Comparison of ENCODE assay signal across 12 mouse cellular contexts in the genomic region with DNA sequence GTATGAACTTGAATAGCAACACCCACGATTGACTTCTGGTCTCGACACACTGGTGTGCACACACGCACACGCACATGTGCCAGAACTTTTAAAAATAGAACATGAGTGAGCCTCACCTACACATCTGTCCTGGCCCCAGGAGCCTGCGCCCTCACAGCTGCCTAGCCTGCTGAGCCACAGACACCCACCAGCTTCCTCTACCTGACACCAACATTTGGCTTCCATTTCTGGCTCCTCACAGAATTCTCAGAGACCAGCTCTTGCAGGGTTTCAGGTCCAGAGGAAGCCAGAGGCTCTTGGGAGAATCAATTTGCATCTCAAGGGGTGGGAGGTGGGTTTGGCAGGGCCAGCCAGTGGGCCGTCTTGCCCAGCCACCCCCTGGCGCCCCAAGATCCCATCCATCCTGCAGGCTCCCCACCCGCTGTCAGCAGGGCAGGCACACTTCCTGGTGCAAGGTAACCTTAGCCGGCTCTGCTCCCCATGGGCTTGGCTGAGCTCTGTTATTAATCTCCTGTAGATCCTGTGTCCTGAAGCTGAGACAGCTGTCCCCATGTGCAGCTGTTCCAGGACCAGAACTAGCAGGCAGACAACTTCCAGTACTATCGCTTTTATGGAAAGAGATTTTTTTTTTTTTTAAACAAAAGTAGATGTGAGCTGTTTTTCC. TPM values are rescaled to one million over a fixed set of nuclear protein-coding genes. Genes with fewer than 3 reads are reported as not detected.
DNase-seq lines count a peak whose midpoint lies in the region; ATAC-seq and TF ChIP-seq lines count a peak whose summit lies in the region.
"Had no signal": no experiment of that assay in that cellular context is flagged by ENCODE, and none has a peak within 500 bp of the region (broad histone marks: within the 10 kb centered on the region; RNA-seq: fewer than 3 reads in every experiment).

No protein-coding gene starts in this region.

- H3K4me1 ChIP-seq in heart, embryonic 10.5 days = peaks cover 19% of the 10 kb centered on the region
- H3K4me1 ChIP-seq in heart, adult 2 months (ENCODE audit: control insufficient read depth, insufficient read depth, low read length) = no peaks in the 10 kb centered on the region
- H3K4me1 ChIP-seq in spleen, adult 2 months (ENCODE audit: control insufficient read depth, insufficient read depth, insufficient read length) = peaks cover 8% of the 10 kb centered on the region; the same call in 1 of the 2 replicates
- 0 out of 2 replicates have a peak, but pooled peaks cover 2% of the 10 kb centered on the region for H3K4me1 ChIP-seq in neural tube, embryonic 11.5 days (ENCODE audit: control insufficient read depth, insufficient read depth, low read length)

- H3K27ac ChIP-seq in heart, embryonic 10.5 days = peak overlapping the region; percentile 64
- H3K27ac ChIP-seq in heart, adult 2 months = no peak overlapping the region
- H3K27ac ChIP-seq in spleen, adult 2 months (ENCODE audit: insufficient read depth, low read length) = peak overlapping the region; percentile 3; the same call in 1 of the 2 replicates
- H3K27ac ChIP-seq in neural tube, embryonic 11.5 days (ENCODE audit: low read depth, low read length) = peak overlapping the region; percentile 20; the same call in 1 of the 2 replicates
- H3K27ac ChIP-seq: macrophage had no signal

- intact Hi-C loops in heart, adult 2 months (cut with DNase I) = no loop called here

- 58% methylated on average over 10 of the region's 10 CpGs for WGBS in heart, embryonic 10.5 days
- 49% methylated on average over 10 of the region's 10 CpGs for WGBS in heart, adult 2 months
- WGBS in spleen, adult 2 months = 15% methylated on average over 10 of the region's 10 CpGs
- WGBS in neural tube, embryonic 11.5 days = 55% methylated on average over 10 of the region's 10 CpGs

- H3K4me2 ChIP-seq in neural tube, embryonic 11.5 days (ENCODE audit: low read depth) = no peak overlapping the region

- no peaks in the 10 kb centered on the region for H3K79me2 ChIP-seq in heart, adult 2 months (replicated peaks; ENCODE audit: control insufficient read depth, insufficient read depth, low read length)

- no peak for TF ChIP-seq EP300 in heart, adult 2 months (IDR thresholded peaks at IDR 0.05; ENCODE audit: insufficient read depth, low read depth, low read length)

- 0 out of 2 replicates have a peak, but pooled peaks cover 2% of the 10 kb centered on the region for H3K36me3 ChIP-seq in heart, embryonic 10.5 days
- H3K36me3 ChIP-seq in heart, adult 2 months (ENCODE audit: control insufficient read depth, insufficient read depth, low read length) = no peaks in the 10 kb centered on the region
- no peaks in the 10 kb centered on the region for H3K36me3 ChIP-seq in spleen, adult 2 months (ENCODE audit: control insufficient read depth, insufficient read depth, low read length)
- no peaks in the 10 kb centered on the region for H3K36me3 ChIP-seq in neural tube, embryonic 11.5 days (ENCODE audit: control insufficient read depth, insufficient read depth, low read length)

- no peaks in the 10 kb centered on the region for H3K27me3 ChIP-seq in heart, embryonic 10.5 days (ENCODE audit: insufficient read depth, poor library complexity, severe bottlenecking)
- H3K27me3 ChIP-seq in heart, adult 2 months (ENCODE audit: control insufficient read depth, insufficient read depth, low read length) = no peaks in the 10 kb centered on the region
- no peaks in the 10 kb centered on the region for H3K27me3 ChIP-seq in spleen, adult 2 months (ENCODE audit: control insufficient read depth, insufficient read depth, low read length)
- H3K27me3 ChIP-seq in neural tube, embryonic 11.5 days (ENCODE audit: control insufficient read depth, insufficient read depth, low read length) = no peaks in the 10 kb centered on the region

- TF ChIP-seq POLR2A in heart, adult 2 months (IDR thresholded peaks at IDR 0.05; ENCODE audit: insufficient read depth, low read depth, low read length) = no peak
- TF ChIP-seq POLR2A in spleen, adult 2 months (IDR thresholded peaks at IDR 0.05; ENCODE audit: low read depth, low read length) = no peak

- H3K9ac ChIP-seq in heart, adult 2 months (ENCODE audit: low read depth, low read length) = no peak overlapping the region
- no peak overlapping the region for H3K9ac ChIP-seq in neural tube, embryonic 11.5 days (ENCODE audit: low read length)

- H3K9me3 ChIP-seq in heart, embryonic 10.5 days = no peaks in the 10 kb centered on the region
- no peaks in the 10 kb centered on the region for H3K9me3 ChIP-seq in neural tube, embryonic 11.5 days (ENCODE audit: control insufficient read depth, low read length)

- no peak overlapping the region for H3K4me3 ChIP-seq in heart, embryonic 10.5 days
- no peak overlapping the region for H3K4me3 ChIP-seq in heart, adult 2 months
- H3K4me3 ChIP-seq in spleen, adult 2 months (ENCODE audit: extremely low read depth, insufficient read depth, insufficient read length) = no peak overlapping the region
- H3K4me3 ChIP-seq in neural tube, embryonic 11.5 days (ENCODE audit: low read depth, low read length) = no peak overlapping the region

- ATAC-seq in neural tube, embryonic 11.5 days (ENCODE audit: insufficient read depth, low FRiP score, low TSS enrichment) = no peak
- ATAC-seq: Patski had no signal

- no peak for DNase-seq in heart, embryonic 10.5 days (ENCODE audit: low spot score)
- no peak for DNase-seq in heart, adult 2 months
- DNase-seq in spleen, adult 2 months (ENCODE audit: low read depth in 1 of 2, low spot score in 2 of 2) = no peak
- no peak for DNase-seq in spleen, postnatal 14 days (ENCODE audit: low spot score in 2 of 2)
- peak; percentile 47 for DNase-seq in neural tube, embryonic 11.5 days (ENCODE audit: low spot score)
- DNase-seq in layer of hippocampus, postnatal 10 days (ENCODE audit: low spot score in 2 of 2) = no peak
- DNase-seq in layer of hippocampus, adult 18-20 months (ENCODE audit: low spot score in 2 of 2) = no peak
- DNase-seq in adrenal gland, adult 18-20 months (ENCODE audit: low spot score in 2 of 2) = no peak
- DNase-seq: kidney, adult 9 months; right cerebral cortex, postnatal 4 days had no signal

- TF ChIP-seq CTCF in heart, adult 2 months (IDR thresholded peaks at IDR 0.05) = no peak
- no peak for TF ChIP-seq CTCF in spleen, adult 2 months (IDR thresholded peaks at IDR 0.05; ENCODE audit: extremely low read depth, insufficient read depth, insufficient read length, insufficient replicate concordance)

RNA-seq across cellular contexts. Expression of a gene that starts 13.4 kb away (rescaled TPM):
- 29.8 and 50.3 TPM in 2 replicates for polyA plus RNA-seq in heart, embryonic 10.5 days (2016; fragmentation: Nextera tagmentation; extraction: Ambion mirVana)
- under 1 TPM; 0.26 to 0.32 TPM for total RNA-seq in heart, adult 2 months (2021)
- polyA plus RNA-seq in heart, adult 2 months (2012; rRNA removed) = 0.61 and 1.3 TPM in 2 replicates
- polyA plus RNA-seq in spleen, adult 2 months (2012; rRNA removed) = 0.87 and 0.98 TPM in 2 replicates
- 51.6 and 53.3 TPM in 2 replicates for polyA plus RNA-seq in neural tube, embryonic 11.5 days (2014; fragmentation: Nextera tagmentation; extraction: Ambion mirVana)
- total RNA-seq in layer of hippocampus, postnatal 10 days (2021) = 10 to 100 TPM; 19.0 to 20.7 TPM
- total RNA-seq in layer of hippocampus, adult 18-20 months (2021) = 1 to 10 TPM; 1.8 to 2.7 TPM
- under 1 TPM in 1 of 2 experiments, not detected in 1; 0.60 TPM for total RNA-seq in adrenal gland, adult 18-20 months (2021)
- polyA plus RNA-seq: macrophage had no signal

RNA-seq across cellular contexts. Expression of a gene that starts 38.4 kb away (rescaled TPM):
- polyA plus RNA-seq in heart, embryonic 10.5 days (2016; fragmentation: Nextera tagmentation; extraction: Ambion mirVana) = 42.4 and 54.5 TPM in 2 replicates
- 10 to 100 TPM in 1 of 2 experiments, 1 to 10 TPM in 1; 8.7 to 10.9 TPM for total RNA-seq in heart, adult 2 months (2021)
- polyA plus RNA-seq in heart, adult 2 months (2012; rRNA removed) = 7.2 and 7.8 TPM in 2 replicates
- 6.3 and 8.3 TPM in 2 replicates for polyA plus RNA-seq in spleen, adult 2 months (2012; rRNA removed)
- 97.4 and 110 TPM in 2 replicates for polyA plus RNA-seq in neural tube, embryonic 11.5 days (2014; fragmentation: Nextera tagmentation; extraction: Ambion mirVana)
- total RNA-seq in layer of hippocampus, postnatal 10 days (2021) = 10 to 100 TPM; 68.9 to 70.8 TPM
- 10 to 100 TPM; 85.7 to 88.0 TPM for total RNA-seq in layer of hippocampus, adult 18-20 months (2021)
- total RNA-seq in adrenal gland, adult 18-20 months (2021) = 10 to 100 TPM; 26.0 to 34.6 TPM

Comparison
In these comparisons a context has a peak if more than half of its experiments do, and no peak if none do; other contexts are left out.
1. RNA of a gene that starts 13.4 kb away (total RNA-seq): 19.0 to 20.7 TPM in layer of hippocampus, postnatal 10 days; 1.8 to 2.7 TPM in layer of hippocampus, adult 18-20 months, 0.60 TPM in adrenal gland, adult 18-20 months and 0.26 to 0.32 TPM in heart, adult 2 months; every median in the first group is over 4 times any median in the second.